Mouse (Mus musculus) adrenal gland, postnatal 10 days (tissue): ENCODE measurements around the gene Cpeb4. TPM values are rescaled to one million over a fixed set of nuclear protein-coding genes. Genes with fewer than 3 reads are reported as not detected.
"Not testable (repeated sequence)": the region's sequence is repeated elsewhere in the genome, so short reads cannot be mapped to it uniquely, and the experiment has no call there.

Experiments
- DNase-seq: peaks from one replicate; pipeline ENCODE4 v3.0.0; 2021; ENCODE audit warnings: mixed read lengths
- long read RNA-seq, 2 experiments: library from polyadenylated mRNA; stranded (forward); transcript quantifications; one replicate each; pipeline ENCODE4 v2.0.0; 2021
- total RNA-seq, 2 experiments: library from RNA; stranded (reverse); gene quantifications; 2 replicates each; pipeline ENCODE4 v1.2.3; 2021

Cpeb4 gene
- total RNA-seq, result 100 to 1,000 TPM in 1 of 2 experiments, 10 to 100 TPM in 1; 66.9 to 133 TPM
- long read RNA-seq, experiment 1, full-length matches to known transcripts, result 3 of 9 reads
- long read RNA-seq, experiment 1, partial matches to known transcripts, result 0 of 9 reads
- long read RNA-seq, experiment 1, other reads (novel, unspliced or antisense), result 6 of 9 reads
- long read RNA-seq, experiment 2, full-length matches to known transcripts, result 4 of 5 reads
- long read RNA-seq, experiment 2, partial matches to known transcripts, result 0 of 5 reads
- long read RNA-seq, experiment 2, other reads (novel, unspliced or antisense), result 1 of 5 reads

- no peak for DNase-seq
Measured at GRCm38 (mm10) chr11:31871911-31872310, at the start of gene Cpeb4. Gene Cpeb4, plus strand, starts transcription at chr11:31872211.

GRCm38 (mm10) chr11:31822556-31822955, 49.5 kb upstream of the Cpeb4 start:
- DNase-seq, result peak; percentile 63

GRCm38 (mm10) chr11:31823513-31823912, 48.5 kb upstream of the Cpeb4 start:
- no peak for DNase-seq

- DNase-seq, result peak; percentile 76
Measured at GRCm38 (mm10) chr11:31824504-31825166, 47.4 kb upstream of the Cpeb4 start.

- DNase-seq, result no peak
Measured at GRCm38 (mm10) chr11:31828011-31828770, 43.8 kb upstream of the Cpeb4 start.

- DNase-seq, result no peak
Measured at GRCm38 (mm10) chr11:31828771-31829072, 43.3 kb upstream of the Cpeb4 start.

- no peak for DNase-seq
Measured at GRCm38 (mm10) chr11:31830213-31831151, 41.5 kb upstream of the Cpeb4 start.

GRCm38 (mm10) chr11:31831451-31831850, 40.6 kb upstream of the Cpeb4 start:
- no peak for DNase-seq

- DNase-seq, result no peak
Measured at GRCm38 (mm10) chr11:31831983-31832382, 40.0 kb upstream of the Cpeb4 start.

GRCm38 (mm10) chr11:31832439-31832980, 39.5 kb upstream of the Cpeb4 start:
- no peak for DNase-seq

GRCm38 (mm10) chr11:31833506-31833905, 38.5 kb upstream of the Cpeb4 start:
- no peak for DNase-seq

- no peak for DNase-seq
Measured at GRCm38 (mm10) chr11:31835352-31835751, 36.7 kb upstream of the Cpeb4 start.

- DNase-seq, result no peak
Measured at GRCm38 (mm10) chr11:31837243-31837642, 34.8 kb upstream of the Cpeb4 start.

GRCm38 (mm10) chr11:31837753-31838152, 34.3 kb upstream of the Cpeb4 start:
- no peak for DNase-seq

- DNase-seq, result peak; percentile 93
Measured at GRCm38 (mm10) chr11:31838442-31839083, 33.4 kb upstream of the Cpeb4 start.

GRCm38 (mm10) chr11:31839084-31839460, 32.9 kb upstream of the Cpeb4 start:
- no peak for DNase-seq

GRCm38 (mm10) chr11:31842171-31842959, 29.6 kb upstream of the Cpeb4 start:
- no peak for DNase-seq

GRCm38 (mm10) chr11:31843177-31843833, 28.7 kb upstream of the Cpeb4 start:
- no peak for DNase-seq

- no peak for DNase-seq
Measured at GRCm38 (mm10) chr11:31843834-31844188, 28.2 kb upstream of the Cpeb4 start.

- not testable (repeated sequence) for DNase-seq
Measured at GRCm38 (mm10) chr11:31845111-31845510, 26.9 kb upstream of the Cpeb4 start.
